Mouse (Mus musculus) midbrain, embryonic 12.5 days (tissue): ENCODE measurements around the gene App. TPM values are rescaled to one million over a fixed set of nuclear protein-coding genes. Genes with fewer than 3 reads are reported as not detected.

ENCODE experiments used
- ATAC-seq: fragments of 200-750 bp; cut with Nextera tagmentation; 2 replicates; pipeline ENCODE4 v1.8.0; 2017; ENCODE audit warnings: low read depth, moderate TSS enrichment, moderate library complexity; ENCODE audit not compliant: low FRiP score
- H3K27ac ChIP-seq: fragments of 300-500 bp; sonication (generic); replicated peaks from 2 replicates; pipeline ENCODE4 v1.5.1; 2016; ENCODE audit warnings: mild to moderate bottlenecking
- H3K27me3 ChIP-seq: fragments of 300-500 bp; sonication (generic); 2 replicates; pipeline ENCODE4 v1.6.1; 2016; ENCODE audit warnings: mild to moderate bottlenecking
- H3K36me3 ChIP-seq: fragments of 300-500 bp; sonication (generic); 2 replicates; pipeline ENCODE4 v1.6.1; 2016
- H3K4me1 ChIP-seq: fragments of 300-500 bp; sonication (generic); 2 replicates; pipeline ENCODE4 v1.6.1; 2016
- H3K4me2 ChIP-seq: fragments of 300-500 bp; sonication (generic); replicated peaks from 2 replicates; pipeline ENCODE4 v1.6.1; 2016; ENCODE audit warnings: mild to moderate bottlenecking, moderate library complexity
- H3K4me3 ChIP-seq: fragments of 300-500 bp; sonication (generic); 2 replicates; pipeline ENCODE4 v1.5.1; 2016; ENCODE audit warnings: mild to moderate bottlenecking
- H3K9ac ChIP-seq: fragments of 300-500 bp; sonication (generic); replicated peaks from 2 replicates; pipeline ENCODE4 v1.6.1; 2016; ENCODE audit warnings: mild to moderate bottlenecking, moderate library complexity
- H3K9me3 ChIP-seq: fragments of 300-500 bp; sonication (generic); 2 replicates; pipeline ENCODE4 v1.6.1; 2016; ENCODE audit warnings: mild to moderate bottlenecking
- WGBS: fragments of 180-500 bp; shearing (Covaris S2); methylation state at CpG from one replicate; pipeline ENCODE4 v1.1.7; 2016; 5-methylcytosine and 5-hydroxymethylcytosine counted together
- polyA plus RNA-seq: library from polyadenylated mRNA; unstranded; fragments of >200 nt; fragmentation: Nextera tagmentation; extraction: Ambion mirVana; gene quantifications from 2 replicates; pipeline ENCODE4 v1.2.1, GENCODE M21; 2016

Gene App
- polyA plus RNA-seq, 1 experiment from 2014 or later = 218 TPM

DNA sequence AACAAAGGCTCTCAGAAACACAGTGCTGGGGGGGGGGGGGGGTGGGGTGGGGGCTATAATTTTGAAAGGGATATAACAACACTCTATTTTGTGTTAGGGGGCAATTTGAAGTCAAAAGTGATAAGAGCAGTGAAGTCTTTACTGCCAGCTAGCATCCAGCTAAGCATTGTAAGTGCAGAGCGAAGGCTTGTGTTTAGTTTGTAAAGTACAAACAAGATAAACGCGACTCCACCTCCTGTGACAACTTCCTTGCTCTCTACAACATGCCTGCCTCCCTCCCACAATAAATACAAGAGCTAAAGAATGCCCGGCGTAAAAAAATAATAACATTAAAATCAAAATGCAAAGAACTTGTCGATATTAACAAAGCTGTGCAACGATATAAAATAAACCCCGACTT is 40.5 kb downstream of the App start:
- 81% methylated on average over 8 of the region's 8 CpGs for WGBS
- H3K9ac ChIP-seq = no peak overlapping the region
- H3K4me2 ChIP-seq = no peak overlapping the region
- H3K4me1 ChIP-seq = peaks cover 14% of the 10 kb centered on the region
- no peaks in the 10 kb centered on the region for H3K27me3 ChIP-seq
- H3K4me3 ChIP-seq = no peak overlapping the region
- no peaks in the 10 kb centered on the region for H3K9me3 ChIP-seq
- no peaks in the 10 kb centered on the region; the same call in 1 of the 2 replicates for H3K36me3 ChIP-seq
- no peak for ATAC-seq
- H3K27ac ChIP-seq = peak overlapping the region; percentile 20; the same call in 1 of the 2 replicates

DNA sequence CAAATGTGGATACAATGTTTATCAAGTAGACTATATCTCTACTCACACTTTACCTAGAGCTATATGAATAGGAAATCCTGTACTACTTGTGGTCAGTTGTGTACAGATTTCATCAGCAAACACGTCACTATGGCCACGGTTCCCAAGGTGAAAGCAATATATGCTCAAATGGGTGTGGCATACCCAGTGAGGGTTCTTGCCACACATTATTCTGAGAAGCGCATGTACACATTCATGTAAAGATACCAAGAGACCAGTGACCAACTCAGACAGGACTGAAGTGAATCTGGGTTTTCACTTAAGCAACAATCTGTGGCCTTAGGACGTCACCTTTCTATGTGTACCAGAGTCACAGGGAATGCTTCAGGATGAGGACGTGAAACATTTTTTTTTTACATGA is 41.4 kb downstream of the App start:
- Histone ChIP-seq H3K27me3 (no peaks in the 10 kb centered on the region), H3K27ac (no peak overlapping the region), H3K9ac (no peak overlapping the region), H3K4me2 (no peak overlapping the region), H3K36me3 (no peaks in the 10 kb centered on the region; the same call in 1 of the 2 replicates), H3K4me1 (peaks cover 14% of the 10 kb centered on the region), H3K9me3 (no peaks in the 10 kb centered on the region), H3K4me3 (no peak overlapping the region)
- 89% methylated on average over 5 of the region's 5 CpGs for WGBS
- ATAC-seq = no peak

- Histone ChIP-seq H3K9ac (no peak overlapping the region), H3K27ac (no peak overlapping the region), H3K4me1 (peaks cover 14% of the 10 kb centered on the region), H3K36me3 (no peaks in the 10 kb centered on the region; the same call in 1 of the 2 replicates), H3K27me3 (no peaks in the 10 kb centered on the region), H3K4me2 (no peak overlapping the region), H3K4me3 (no peak overlapping the region), H3K9me3 (no peaks in the 10 kb centered on the region)
- 94% methylated on average over 7 of the region's 7 CpGs for WGBS
- no peak for ATAC-seq
These were observed 42.6 kb downstream of the App start for GRCm38 (mm10) chr16:85130861-85131556.

DNA sequence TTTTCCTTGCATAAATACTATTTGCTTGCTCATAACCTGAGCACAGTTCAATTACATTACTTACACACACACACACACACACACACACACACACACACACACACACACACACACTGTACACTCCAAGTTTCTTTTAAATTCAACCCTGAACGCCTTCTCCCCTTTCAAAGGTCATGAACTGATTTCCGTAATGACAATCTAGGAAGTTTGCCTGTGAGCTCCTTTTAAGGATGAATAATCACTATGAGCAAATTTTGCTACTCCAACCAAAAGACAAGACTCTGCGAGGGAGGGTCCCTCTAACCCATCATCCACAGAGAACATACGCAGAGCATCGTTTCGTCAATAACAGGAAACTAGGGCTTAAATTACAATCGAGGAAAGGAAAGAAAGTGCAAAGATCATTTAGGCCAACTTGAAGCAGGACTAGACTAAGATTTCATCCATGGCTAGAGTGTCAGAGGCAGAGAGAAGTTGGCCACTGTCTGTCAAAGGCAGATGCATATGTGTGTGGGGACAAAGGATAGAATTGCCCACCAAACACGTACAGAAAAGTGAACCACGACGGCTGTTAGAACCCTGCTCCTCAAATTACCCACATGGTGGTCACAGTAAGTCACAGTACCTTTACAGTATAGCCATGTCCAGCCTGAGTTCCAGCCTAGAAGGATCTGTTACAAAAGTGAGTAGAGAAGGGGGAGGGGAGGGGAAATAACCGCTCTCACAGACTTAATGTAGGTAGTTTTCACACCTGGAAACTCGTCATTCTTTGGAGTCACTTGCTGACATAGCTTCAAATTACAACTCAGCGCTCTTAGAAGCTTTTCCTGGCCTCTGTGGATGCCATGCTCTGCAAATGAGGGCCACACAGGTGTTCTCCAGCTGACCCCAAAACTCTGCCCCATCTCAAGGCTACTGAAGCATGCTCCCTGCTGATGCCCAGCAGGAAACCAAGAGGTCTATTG is 44.6 kb downstream of the App start:
- Histone ChIP-seq H3K36me3 (no peaks in the 10 kb centered on the region; the same call in 1 of the 2 replicates), H3K4me1 (peaks cover 11% of the 10 kb centered on the region), H3K27ac (peak overlapping the region; percentile 20; the same call in 1 of the 2 replicates), H3K9me3 (no peaks in the 10 kb centered on the region), H3K4me2 (no peak overlapping the region), H3K27me3 (no peaks in the 10 kb centered on the region), H3K9ac (no peak overlapping the region), H3K4me3 (no peak overlapping the region)
- ATAC-seq = no peak
- 57% methylated on average over 13 of the region's 13 CpGs for WGBS

- peaks cover 5% of the 10 kb centered on the region; the same call in 1 of the 2 replicates for H3K4me1 ChIP-seq
- WGBS = 59% methylated on average over 5 of the region's 5 CpGs
- H3K27ac ChIP-seq = no peak overlapping the region
- no peaks in the 10 kb centered on the region; the same call in 1 of the 2 replicates for H3K36me3 ChIP-seq
- no peaks in the 10 kb centered on the region for H3K9me3 ChIP-seq
- no peak overlapping the region for H3K4me3 ChIP-seq
- H3K27me3 ChIP-seq = no peaks in the 10 kb centered on the region
- H3K9ac ChIP-seq = no peak overlapping the region
- no peak overlapping the region for H3K4me2 ChIP-seq
- no peak for ATAC-seq
These were observed 45.3 kb downstream of the App start for GRCm38 (mm10) chr16:85128347-85128664.

DNA sequence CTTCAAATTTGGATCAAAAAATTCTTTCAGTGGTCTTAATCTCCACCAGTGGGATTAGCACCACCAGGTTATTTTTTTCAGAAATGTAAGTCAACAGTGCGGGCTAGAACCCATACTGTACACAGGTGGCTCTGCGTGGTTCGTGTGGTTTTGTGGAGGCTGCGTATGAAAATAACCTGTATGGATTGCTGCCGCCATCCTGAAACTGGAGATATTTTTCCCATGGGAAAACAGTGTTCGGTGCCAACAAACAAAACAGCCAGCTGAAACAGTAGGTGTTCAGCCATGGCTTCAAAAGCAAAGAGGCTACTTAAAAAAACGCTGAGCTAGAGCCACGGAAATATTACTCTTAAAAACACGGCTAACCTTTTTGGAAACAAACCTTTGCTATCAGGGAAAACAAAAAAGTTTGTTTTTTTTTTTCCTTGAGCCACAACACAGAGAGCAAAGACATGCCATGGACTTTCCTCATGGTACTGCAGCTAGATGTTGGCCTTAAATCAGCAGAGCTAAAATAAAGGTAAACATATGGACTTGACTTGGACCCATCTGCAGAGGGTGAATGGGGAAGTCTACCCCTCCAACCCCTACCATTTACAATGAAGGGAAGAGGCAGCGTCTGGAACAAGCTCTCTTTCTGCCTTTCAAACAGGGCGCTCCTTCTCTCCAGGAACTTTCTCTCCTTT is 45.8 kb downstream of the App start:
- H3K27me3 ChIP-seq = no peaks in the 10 kb centered on the region
- H3K9me3 ChIP-seq = no peaks in the 10 kb centered on the region
- no peak for ATAC-seq
- WGBS = 78% methylated on average over 11 of the region's 11 CpGs
- H3K9ac ChIP-seq = no peak overlapping the region
- no peak overlapping the region for H3K4me2 ChIP-seq
- H3K4me3 ChIP-seq = no peak overlapping the region
- no peaks in the 10 kb centered on the region; the same call in 1 of the 2 replicates for H3K36me3 ChIP-seq
- H3K27ac ChIP-seq = no peak overlapping the region
- H3K4me1 ChIP-seq = 0 out of 2 replicates have a peak, but pooled peaks cover 3% of the 10 kb centered on the region

DNA sequence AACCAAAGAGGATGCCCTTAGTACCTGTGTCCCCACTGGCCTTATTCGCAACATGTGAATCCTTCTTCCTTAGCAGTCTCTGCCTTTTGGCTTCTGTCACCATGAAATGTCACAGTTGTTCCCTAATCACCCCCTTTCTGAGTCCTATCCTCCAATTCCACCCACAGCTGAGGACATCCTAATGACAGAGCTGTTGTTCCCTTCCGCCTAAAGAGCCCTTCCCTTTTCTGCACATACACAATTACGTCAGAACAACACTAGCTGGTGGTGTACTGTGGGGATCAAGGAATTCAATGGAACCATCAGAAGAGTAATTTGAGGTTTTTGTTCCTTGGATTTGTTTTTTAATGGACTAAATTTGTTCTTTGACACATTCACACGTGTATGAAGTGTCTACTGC is 48.9 kb downstream of the App start:
- Histone ChIP-seq H3K27ac (no peak overlapping the region), H3K9ac (no peak overlapping the region), H3K4me2 (no peak overlapping the region), H3K4me1 (0 out of 2 replicates have a peak, but pooled peaks cover 3% of the 10 kb centered on the region), H3K4me3 (no peak overlapping the region), H3K9me3 (no peaks in the 10 kb centered on the region), H3K27me3 (no peaks in the 10 kb centered on the region), H3K36me3 (peaks cover under 1% of the 10 kb centered on the region; the same call in 1 of the 2 replicates)
- 87% methylated on average over 4 of the region's 4 CpGs for WGBS
- ATAC-seq = no peak

DNA sequence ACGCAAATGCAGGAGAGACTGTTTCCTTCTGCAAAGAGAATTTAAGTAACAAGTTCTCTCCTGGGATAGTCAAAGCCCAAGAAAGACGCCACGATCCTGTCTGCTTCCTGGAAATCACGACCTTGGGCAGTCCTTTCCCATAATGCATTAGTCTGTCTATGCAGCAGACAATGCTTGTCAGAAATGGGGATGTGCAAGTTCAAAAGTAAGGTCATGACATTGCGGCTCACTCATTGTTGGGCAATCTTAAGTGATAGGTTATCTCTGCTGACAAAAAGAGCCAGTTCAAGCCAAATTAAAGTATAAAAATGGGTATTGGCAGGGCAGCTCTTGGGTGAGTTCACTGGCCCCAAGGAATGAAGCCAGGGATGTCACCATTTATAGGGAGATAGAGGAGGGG is 51.6 kb downstream of the App start:
- no peak overlapping the region for H3K4me3 ChIP-seq
- peaks cover 7% of the 10 kb centered on the region; the same call in 1 of the 2 replicates for H3K4me1 ChIP-seq

DNA sequence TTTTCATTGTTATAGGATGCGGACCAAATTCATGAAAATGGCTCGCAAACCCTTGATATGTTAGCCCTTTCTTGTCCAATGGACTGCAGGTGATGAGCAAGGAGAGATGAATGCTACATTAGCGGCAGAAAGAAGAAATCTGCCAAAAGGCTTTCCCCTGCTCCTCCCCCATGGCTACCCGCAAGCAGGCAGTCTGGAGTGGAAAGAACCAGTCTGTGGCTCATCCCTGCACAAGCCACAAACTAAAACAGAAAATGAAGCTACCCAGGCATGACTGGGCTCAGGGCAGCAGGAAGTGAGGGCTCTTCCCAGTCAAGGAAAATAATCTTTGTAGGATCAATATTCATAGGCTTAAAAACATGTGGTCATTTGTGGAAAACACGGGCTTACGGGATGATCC is 54.6 kb downstream of the App start:
- Histone ChIP-seq H3K4me1 (peaks cover 7% of the 10 kb centered on the region; the same call in 1 of the 2 replicates), H3K4me3 (no peak overlapping the region), H3K9ac (no peak overlapping the region), H3K4me2 (no peak overlapping the region), H3K27me3 (no peaks in the 10 kb centered on the region), H3K27ac (no peak overlapping the region), H3K36me3 (peaks cover 14% of the 10 kb centered on the region), H3K9me3 (no peaks in the 10 kb centered on the region)
- WGBS = 92% methylated on average over 6 of the region's 6 CpGs
- no peak for ATAC-seq

More for the DNA sequence above, 51.6 kb downstream of the App start:
- H3K4me2 ChIP-seq = no peak overlapping the region
- no peaks in the 10 kb centered on the region for H3K27me3 ChIP-seq
- H3K9ac ChIP-seq = no peak overlapping the region
- H3K27ac ChIP-seq = no peak overlapping the region
- H3K9me3 ChIP-seq = no peaks in the 10 kb centered on the region
- peaks cover 14% of the 10 kb centered on the region for H3K36me3 ChIP-seq
- ATAC-seq = no peak
- 84% methylated on average over 5 of the region's 5 CpGs for WGBS

GRCm38 (mm10) chr16:85117541-85117940 is 56.0 kb downstream of the App start:
- Histone ChIP-seq H3K9ac (no peak overlapping the region), H3K27me3 (no peaks in the 10 kb centered on the region), H3K4me3 (no peak overlapping the region), H3K4me1 (peaks cover 7% of the 10 kb centered on the region; the same call in 1 of the 2 replicates), H3K4me2 (no peak overlapping the region), H3K9me3 (no peaks in the 10 kb centered on the region), H3K36me3 (peaks cover 14% of the 10 kb centered on the region), H3K27ac (no peak overlapping the region)
- WGBS = 13% methylated on average over 1 of the region's 1 CpGs
- ATAC-seq = peak; percentile 58

GRCm38 (mm10) chr16:85115837-85116236 is 57.7 kb downstream of the App start:
- Histone ChIP-seq H3K4me1 (peaks cover 9% of the 10 kb centered on the region), H3K27ac (no peak overlapping the region), H3K9me3 (no peaks in the 10 kb centered on the region), H3K4me2 (no peak overlapping the region), H3K9ac (no peak overlapping the region), H3K27me3 (no peaks in the 10 kb centered on the region), H3K36me3 (peaks cover 14% of the 10 kb centered on the region), H3K4me3 (no peak overlapping the region)
- 94% methylated on average over 5 of the region's 5 CpGs for WGBS
- ATAC-seq = no peak
